12 mouse cellular contexts compared by ENCODE assay signal in the genomic region with DNA sequence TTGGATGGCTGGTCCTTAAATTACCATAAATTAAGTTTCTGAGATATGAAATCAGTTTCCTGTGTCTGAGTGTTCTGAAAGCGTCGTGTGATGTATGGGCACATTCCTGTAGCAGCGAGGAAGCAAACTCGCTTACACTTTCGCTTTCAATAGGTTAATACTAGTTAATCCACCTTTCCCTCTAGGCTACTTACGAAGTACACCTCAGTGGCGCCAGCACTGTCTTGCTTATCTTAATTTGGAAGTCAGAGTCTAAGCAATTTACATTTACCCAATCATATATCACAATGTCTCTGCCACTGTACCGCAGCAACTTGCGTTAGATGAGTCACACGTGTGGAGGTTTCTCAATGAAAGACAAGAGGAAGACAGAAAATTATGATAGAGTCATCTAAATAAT. TPM values are rescaled to one million over a fixed set of nuclear protein-coding genes. Genes with fewer than 3 reads are reported as not detected.
DNase-seq lines count a peak whose midpoint lies in the region; ATAC-seq and TF ChIP-seq lines count a peak whose summit lies in the region.
"Had no signal": no experiment of that assay in that cellular context is flagged by ENCODE, and none has a peak within 500 bp of the region (broad histone marks: within the 10 kb centered on the region; RNA-seq: fewer than 3 reads in every experiment).

No protein-coding gene starts in this region.

- no peak for DNase-seq in gastrocnemius, adult 2 months
- no peak for DNase-seq in gastrocnemius, postnatal 14 days
- DNase-seq in lung, embryonic 14.5 days: peak; percentile 50
- no peak for DNase-seq in lung, adult 18-20 months
- peak; percentile 64 for DNase-seq in induced T-regulatory cell, adult 2 months (ENCODE audit: low read depth)
- no peak for DNase-seq in ovary, adult 18-20 months (ENCODE audit: low spot score)
- DNase-seq in embryo, embryonic 10.5 days (ENCODE audit: low spot score): no peak
- DNase-seq: forebrain, postnatal 0 days had no signal

- no peak for TF ChIP-seq CTCF in gastrocnemius, adult 2 months (IDR thresholded peaks at IDR 0.05)
- no peak for TF ChIP-seq CTCF in lung, embryonic 14.5 days (IDR thresholded peaks at IDR 0.05; ENCODE audit: low read depth)

- H3K9ac ChIP-seq in lung, embryonic 14.5 days: no peak overlapping the region
- no peak overlapping the region for H3K9ac ChIP-seq in stomach, embryonic 15.5 days
- H3K9ac ChIP-seq: forebrain, postnatal 0 days; hindbrain, embryonic 13.5 days; neural tube, embryonic 15.5 days had no signal

- H3K27me3 ChIP-seq in lung, embryonic 14.5 days (ENCODE audit: insufficient read depth, low read length): no peaks in the 10 kb centered on the region
- H3K27me3 ChIP-seq in stomach, embryonic 15.5 days (replicated peaks): no peaks in the 10 kb centered on the region
- H3K27me3 ChIP-seq: hindbrain, embryonic 13.5 days; neural tube, embryonic 15.5 days had no signal

- H3K27ac ChIP-seq in gastrocnemius, adult 2 months: no peak overlapping the region
- no peak overlapping the region for H3K27ac ChIP-seq in lung, embryonic 14.5 days (ENCODE audit: low read depth)
- H3K27ac ChIP-seq in stomach, embryonic 15.5 days: no peak overlapping the region
- H3K27ac ChIP-seq: hindbrain, embryonic 13.5 days; neural tube, embryonic 15.5 days had no signal

- H3K4me1 ChIP-seq in lung, embryonic 14.5 days (ENCODE audit: insufficient read depth): no peaks in the 10 kb centered on the region
- 0 out of 2 replicates have a peak, but pooled peaks cover 2% of the 10 kb centered on the region for H3K4me1 ChIP-seq in stomach, embryonic 15.5 days
- H3K4me1 ChIP-seq: neural tube, embryonic 15.5 days had no signal

- no peaks in the 10 kb centered on the region for H3K36me3 ChIP-seq in lung, embryonic 14.5 days (ENCODE audit: insufficient read depth)
- no peaks in the 10 kb centered on the region for H3K36me3 ChIP-seq in stomach, embryonic 15.5 days
- H3K36me3 ChIP-seq: hindbrain, embryonic 13.5 days; neural tube, embryonic 15.5 days had no signal

- no peak for ATAC-seq in lung, embryonic 14.5 days (ENCODE audit: insufficient read depth)
- no peak for ATAC-seq in stomach, embryonic 15.5 days (ENCODE audit: insufficient read depth, low FRiP score, low read depth)
- ATAC-seq: forebrain, postnatal 0 days had no signal

- WGBS in lung, embryonic 14.5 days: 35% methylated on average over 10 of the region's 10 CpGs
- WGBS in stomach, embryonic 15.5 days: 37% methylated on average over 10 of the region's 10 CpGs

- H3K4me3 ChIP-seq in gastrocnemius, adult 2 months: peak overlapping the region; percentile 45
- H3K4me3 ChIP-seq in lung, embryonic 14.5 days (ENCODE audit: low read depth, low read length): peak overlapping the region; percentile 11; the same call in 1 of the 2 replicates
- H3K4me3 ChIP-seq in stomach, embryonic 15.5 days (replicated peaks): 0 out of 2 replicates have a peak overlapping the region, but pooled peaks have one; percentile 12
- H3K4me3 ChIP-seq: hindbrain, embryonic 13.5 days; neural tube, embryonic 15.5 days had no signal

- H3K9me3 ChIP-seq in lung, embryonic 14.5 days (ENCODE audit: low read depth, low read length): no peaks in the 10 kb centered on the region
- no peaks in the 10 kb centered on the region for H3K9me3 ChIP-seq in stomach, embryonic 15.5 days
- H3K9me3 ChIP-seq: hindbrain, embryonic 13.5 days; neural tube, embryonic 15.5 days had no signal

- intact Hi-C loops in gastrocnemius, adult 2 months (cut with DNase I): loop anchor here (10.0 kb wide), 2 partner anchors 168 to 322 kb away; a partner anchor contains a TSS
- intact Hi-C loops in gastrocnemius, postnatal 14 days (cut with DNase I; ENCODE audit: low total_unique reads): loop anchor here (10.0 kb wide), 1 partner anchor 458 kb away; no protein-coding TSS in a partner anchor

- H3K4me2 ChIP-seq in lung, embryonic 14.5 days: peak overlapping the region; percentile 52
- peak overlapping the region; percentile 44 for H3K4me2 ChIP-seq in stomach, embryonic 15.5 days
- H3K4me2 ChIP-seq: hindbrain, embryonic 13.5 days; neural tube, embryonic 15.5 days had no signal

RNA-seq across cellular contexts. Expression of a gene that starts 36.3 kb away (rescaled TPM):
- not detected for total RNA-seq in gastrocnemius, adult 2 months (2021)
- total RNA-seq in gastrocnemius, postnatal 14 days (2021): not detected
- polyA plus RNA-seq in lung, embryonic 14.5 days (2014; fragmentation: Nextera tagmentation; extraction: Ambion mirVana): not detected in 2 replicates
- not detected in 2 replicates for polyA plus RNA-seq in stomach, embryonic 15.5 days (2015; fragmentation: Nextera tagmentation; extraction: Ambion mirVana)
- total RNA-seq: forebrain, postnatal 0 days had no signal
- polyA plus RNA-seq: cortical plate, adult 2 months; forebrain, postnatal 0 days; hindbrain, embryonic 13.5 days; neural tube, embryonic 15.5 days had no signal

RNA-seq across cellular contexts. Expression of a gene that starts 59.0 kb away (rescaled TPM):
- 100 to 1,000 TPM; 107 to 130 TPM for total RNA-seq in gastrocnemius, adult 2 months (2021)
- total RNA-seq in gastrocnemius, postnatal 14 days (2021): 100 to 1,000 TPM; 118 to 136 TPM
- 228 and 236 TPM in 2 replicates for polyA plus RNA-seq in lung, embryonic 14.5 days (2014; fragmentation: Nextera tagmentation; extraction: Ambion mirVana)
- 179 and 201 TPM in 2 replicates for polyA plus RNA-seq in stomach, embryonic 15.5 days (2015; fragmentation: Nextera tagmentation; extraction: Ambion mirVana)

RNA-seq across cellular contexts. Expression of a gene that starts 60.0 kb away (rescaled TPM):
- total RNA-seq in gastrocnemius, adult 2 months (2021): 1 to 10 TPM; 5.1 to 6.5 TPM
- 10 to 100 TPM; 10.0 to 11.0 TPM for total RNA-seq in gastrocnemius, postnatal 14 days (2021)
- polyA plus RNA-seq in lung, embryonic 14.5 days (2014; fragmentation: Nextera tagmentation; extraction: Ambion mirVana): 39.8 and 42.6 TPM in 2 replicates
- polyA plus RNA-seq in stomach, embryonic 15.5 days (2015; fragmentation: Nextera tagmentation; extraction: Ambion mirVana): 41.3 and 42.4 TPM in 2 replicates

Comparison
In these comparisons a context has a peak if more than half of its experiments do, and no peak if none do; other contexts are left out.
1. DNase-seq: peak in lung, embryonic 14.5 days (single experiment) and induced T-regulatory cell, adult 2 months (single experiment); none in gastrocnemius, adult 2 months (single experiment), gastrocnemius, postnatal 14 days (single experiment), lung, adult 18-20 months (0 of 2), ovary, adult 18-20 months (single experiment) and embryo, embryonic 10.5 days (single experiment).
2. Peak in every context shown above with its lines, with median percentiles within 50 percentile points of each other: H3K4me3 ChIP-seq.